Mouse (Mus musculus): ENCODE measurements at regions not wholly inside any gene's neighbourhood (a gene's known extent, or its start where the extent isn't known, plus 50 kb on each side); places are given as distances from the start of the nearest gene placed in this dataset.

DNA sequence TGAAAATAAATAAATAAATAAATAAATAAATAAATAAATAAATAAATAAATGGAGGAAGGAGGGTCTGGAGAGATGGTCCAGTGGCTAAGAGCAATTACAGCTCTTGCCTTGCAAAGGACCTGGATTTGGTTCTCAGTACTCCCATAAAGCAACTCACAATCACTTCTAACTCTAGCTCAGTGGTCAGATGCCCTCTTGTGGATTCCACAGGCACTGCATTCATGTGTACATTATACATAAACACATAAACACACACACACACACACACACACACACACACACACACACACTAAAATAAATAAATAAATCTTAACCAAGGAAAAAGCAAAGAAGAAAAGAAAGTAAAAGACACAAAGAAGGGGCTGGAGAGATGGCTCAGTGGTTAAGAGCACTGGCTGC is 74.2 kb upstream of the Dhx40 start:
- no peak for DNase-seq

DNA sequence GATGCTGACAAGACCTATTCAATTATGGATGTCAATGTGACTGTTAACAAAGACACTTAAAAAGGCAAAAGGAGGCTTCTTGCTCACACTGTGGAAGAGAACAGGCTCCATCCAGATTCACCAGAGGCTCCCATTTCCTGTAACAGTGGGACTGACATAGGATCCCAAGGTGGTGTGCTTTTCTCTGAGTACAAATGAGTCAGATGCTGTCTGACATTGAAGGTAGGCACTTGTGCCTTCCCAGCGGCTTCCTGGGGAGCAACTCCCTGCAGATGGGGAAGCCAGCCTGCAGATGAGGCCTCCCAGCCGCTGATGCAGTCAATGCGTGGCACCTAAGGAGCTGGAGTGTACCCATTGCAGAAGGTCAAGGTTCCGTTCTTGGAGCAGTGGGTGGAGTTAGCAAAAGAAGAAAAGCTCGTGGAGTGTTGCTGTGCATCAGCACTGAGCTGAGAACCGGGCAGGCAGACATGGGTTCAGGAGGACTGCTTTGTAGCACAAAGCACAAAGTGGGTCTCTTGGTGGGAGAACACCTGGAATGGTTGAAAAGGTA is 71.9 kb upstream of the Dhx40 start:
- no peak for DNase-seq

DNA sequence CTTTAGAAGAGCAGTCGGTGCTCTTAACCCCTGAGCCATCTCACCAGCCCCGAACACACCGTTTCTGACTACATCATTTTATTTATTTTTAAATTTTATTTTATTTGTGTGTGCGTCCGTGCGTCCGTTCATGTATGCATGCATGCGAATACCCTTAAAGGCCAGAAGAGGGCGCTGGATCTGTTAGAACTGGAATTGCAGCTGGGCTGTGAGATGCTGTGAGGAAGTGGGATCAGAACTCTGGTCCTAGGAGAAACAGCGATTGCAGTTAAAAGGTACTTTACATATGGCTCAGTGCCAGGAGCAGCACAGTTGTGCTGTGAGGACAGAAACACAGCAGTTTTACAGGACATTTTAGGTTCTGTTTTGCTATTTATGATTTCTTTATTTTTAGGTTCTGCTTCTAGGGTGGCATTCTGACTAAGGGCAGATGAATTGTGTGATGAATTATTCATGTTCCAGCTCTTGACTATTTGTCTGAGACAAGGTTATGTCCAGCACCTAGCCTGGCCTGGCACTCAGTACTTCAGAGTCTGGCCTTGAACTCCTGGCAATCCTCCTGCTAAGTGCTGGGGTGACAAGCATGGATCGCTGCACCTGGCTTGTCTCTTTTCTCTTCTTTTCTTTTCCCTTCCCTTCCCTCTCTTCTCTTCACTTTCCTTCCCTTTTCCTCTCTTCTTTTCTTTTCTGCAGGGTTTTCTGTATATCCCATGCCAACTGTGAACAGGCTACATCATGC is 71.0 kb upstream of the Dhx40 start:
- DNase-seq = no peak

DNA sequence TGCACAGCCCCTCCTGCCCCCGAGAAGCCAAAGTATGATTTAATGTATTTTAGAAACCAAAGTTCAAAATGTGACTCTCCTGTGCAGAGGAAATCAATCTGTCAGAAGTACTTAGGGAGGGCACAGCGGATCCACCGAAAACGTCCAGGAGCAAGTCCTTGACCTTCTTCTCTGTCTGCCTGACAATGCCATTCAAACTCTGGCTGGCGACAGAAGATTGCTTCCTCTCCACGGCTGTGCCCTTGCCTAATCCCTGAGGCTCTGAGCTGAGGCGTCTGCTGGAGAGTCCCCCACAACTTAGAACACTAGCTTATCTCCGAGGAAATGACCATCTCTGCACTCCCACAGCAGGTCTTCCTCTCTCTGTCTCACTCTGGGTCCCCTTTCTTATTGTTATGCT is 69.0 kb upstream of the Dhx40 start:
- no peak for DNase-seq

DNA sequence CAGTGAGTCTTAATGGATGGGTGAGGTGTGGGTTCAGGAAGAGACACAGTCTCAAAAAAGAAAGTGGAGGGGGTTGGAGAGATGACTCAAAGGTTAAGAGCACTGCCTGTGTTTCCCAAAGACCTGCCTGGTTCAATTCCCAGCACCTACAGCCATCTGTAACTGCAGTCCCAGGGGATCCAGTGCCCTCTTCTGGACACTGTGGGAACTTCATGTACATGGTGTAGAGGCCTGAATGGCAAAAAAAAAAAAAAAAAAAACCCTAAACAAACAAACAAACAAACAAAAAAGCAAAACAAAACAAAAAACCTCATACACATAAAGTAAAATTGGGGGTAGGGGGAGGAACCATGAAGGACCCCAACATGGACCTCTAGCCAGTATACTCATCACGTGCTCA is 68.2 kb upstream of the Dhx40 start:
- DNase-seq = no peak

DNA sequence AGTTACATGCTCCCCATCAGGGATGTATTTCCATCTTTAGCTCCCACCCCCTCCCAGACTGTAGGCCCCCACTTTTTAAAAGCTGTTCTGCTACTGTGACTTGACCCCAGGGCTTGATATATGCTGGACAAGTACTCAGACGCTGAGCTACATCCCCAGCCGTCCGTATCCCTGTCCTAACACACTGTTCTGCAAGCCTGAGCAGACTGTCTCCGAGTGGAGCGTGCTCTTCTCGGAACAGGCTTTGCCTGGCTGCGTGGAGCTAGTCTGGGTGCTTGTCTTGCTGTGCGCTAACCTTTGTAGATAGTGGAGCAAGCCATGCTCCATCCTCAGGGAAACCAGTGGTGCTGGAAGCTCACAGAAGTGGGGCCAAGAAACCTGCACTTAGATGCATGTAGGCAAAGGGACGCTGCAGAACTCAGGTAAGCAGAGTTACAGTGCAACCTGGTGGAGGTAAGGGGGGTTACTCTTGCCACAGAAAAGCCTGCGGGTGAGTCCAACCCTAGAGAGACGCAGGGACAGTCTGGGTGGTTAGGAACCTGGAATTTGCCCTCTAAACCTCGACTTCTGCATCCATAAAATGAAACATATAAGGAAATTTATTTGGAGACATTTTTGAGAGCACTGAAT is 67.2 kb upstream of the Dhx40 start:
- peak; percentile 51 to 58 for DNase-seq

DNA sequence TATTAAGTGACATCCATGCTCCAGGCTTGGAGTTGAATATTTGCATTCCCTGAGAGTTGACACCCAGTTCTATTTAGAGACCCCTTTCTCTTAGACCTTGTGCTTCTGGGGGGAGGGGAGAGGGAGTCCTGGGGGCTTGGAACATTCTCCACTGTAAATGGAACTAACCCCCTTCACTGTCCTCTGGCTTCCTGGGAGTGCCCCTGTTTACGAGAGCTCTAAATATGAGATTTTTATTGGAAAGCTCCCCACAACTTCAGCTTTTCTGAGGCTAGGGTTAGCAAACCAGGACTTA is 65.8 kb upstream of the Dhx40 start:
- no peak for DNase-seq

DNA sequence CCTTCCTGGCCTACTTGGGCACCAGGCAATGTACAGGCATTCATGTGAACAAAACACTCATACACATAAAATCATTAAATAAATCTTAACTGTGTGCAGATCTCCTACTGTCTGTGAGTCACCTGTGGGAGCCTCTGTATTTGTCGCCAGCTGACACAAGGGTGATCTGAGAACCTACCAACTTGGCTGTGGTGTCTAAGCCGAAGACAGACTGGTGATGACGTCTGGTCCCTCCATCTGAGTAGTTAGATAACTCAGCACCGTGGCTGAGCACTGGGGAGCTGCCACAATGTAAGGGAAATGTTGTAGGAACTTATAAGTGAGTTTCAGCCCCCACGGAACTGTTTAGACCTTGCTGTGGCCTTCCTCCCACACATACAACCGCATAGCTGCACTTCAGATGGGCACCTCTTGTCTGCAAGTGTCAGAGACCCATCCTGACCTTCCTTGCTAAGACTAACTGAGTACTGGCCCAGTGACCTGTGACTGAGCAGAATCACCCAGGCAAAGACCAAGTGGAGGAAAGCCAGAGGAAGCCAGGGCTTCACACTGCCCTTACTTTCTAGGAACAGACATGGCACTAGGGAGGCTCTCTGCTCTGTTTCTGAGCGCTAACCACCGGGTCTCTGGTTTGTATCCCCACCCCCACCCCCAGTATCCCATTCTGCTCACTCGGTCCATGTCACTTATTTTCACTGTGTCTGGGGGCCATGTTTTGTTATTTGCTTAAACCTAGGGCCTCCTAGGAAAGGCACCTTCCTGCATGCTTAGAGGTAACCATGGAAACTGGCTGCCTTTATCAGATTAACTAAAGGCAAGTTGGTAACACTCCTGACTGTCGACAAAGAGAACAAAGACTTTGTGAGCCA is 65.2 kb upstream of the Dhx40 start:
- DNase-seq = peak; percentile 54 to 81

DNA sequence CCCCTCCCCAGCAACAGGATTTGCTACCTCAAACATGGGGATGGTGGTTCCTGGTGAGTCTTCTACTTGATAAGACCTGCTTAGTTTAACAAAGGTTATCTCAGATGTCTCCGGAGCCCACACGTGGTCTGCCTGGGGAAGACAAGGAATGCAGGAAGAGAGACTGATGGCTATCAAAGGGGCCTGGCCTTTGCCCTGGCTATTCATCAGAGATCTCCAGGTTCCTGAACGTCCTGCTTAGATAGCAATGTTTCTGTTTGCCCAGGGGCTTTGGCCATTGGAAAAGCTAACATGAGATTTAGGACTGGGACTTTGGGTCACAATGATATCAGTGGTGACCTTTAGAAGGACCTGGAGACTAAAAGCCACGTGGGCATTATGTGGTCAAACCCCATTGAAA is 64.2 kb upstream of the Dhx40 start:
- DNase-seq = no peak

DNA sequence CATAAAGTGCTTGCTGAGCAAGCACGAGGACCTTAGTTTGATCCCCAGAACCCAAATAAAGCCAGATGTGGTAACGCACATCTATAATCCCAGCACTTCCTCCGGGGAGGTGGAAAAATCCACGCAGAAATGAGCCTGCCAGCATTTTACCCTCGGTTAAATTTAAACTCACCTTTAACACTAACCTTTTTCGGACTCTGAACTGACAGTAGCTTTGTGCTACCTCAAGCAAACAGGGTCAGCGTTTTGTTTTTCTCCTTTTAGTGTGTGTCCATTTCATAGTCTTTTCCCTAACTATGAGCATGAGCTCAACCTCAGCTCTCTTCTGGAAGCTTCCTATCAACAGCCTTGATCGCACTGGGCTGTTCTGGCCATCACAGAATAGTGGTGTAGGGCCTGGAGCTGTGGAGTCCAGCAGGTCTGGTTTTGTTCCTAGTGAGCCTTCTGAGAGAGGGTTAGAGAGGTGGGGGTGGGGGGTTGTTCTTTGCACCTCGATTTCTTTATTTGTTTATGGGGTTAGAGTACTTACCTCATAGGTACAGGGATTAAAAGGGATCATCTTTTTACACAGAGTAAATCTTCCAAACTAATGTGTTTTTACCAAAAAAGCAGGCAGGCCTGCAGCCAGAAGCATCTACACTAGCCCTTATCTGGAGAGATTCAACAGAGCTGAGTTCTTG is 63.1 kb upstream of the Dhx40 start:
- DNase-seq = peak in 1 of 2 experiments; percentile 27

DNA sequence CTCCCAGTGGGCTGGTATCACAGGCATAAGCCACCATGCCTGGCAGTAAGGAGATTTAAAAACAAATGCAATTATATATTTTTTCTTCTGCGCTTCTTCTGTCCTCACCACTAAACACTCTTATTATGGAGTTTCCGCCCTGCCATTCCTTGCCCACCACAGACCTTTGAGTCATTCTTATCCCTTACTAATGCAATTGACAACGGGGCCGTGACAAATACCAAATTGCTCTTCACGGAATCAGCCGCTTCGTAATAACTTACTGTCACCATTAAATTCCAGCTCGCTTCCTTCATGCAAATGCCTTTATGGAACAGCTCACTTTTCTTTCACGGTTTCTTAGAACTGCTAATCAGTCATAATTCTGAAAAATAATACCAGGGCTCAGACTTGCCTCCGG is 59.4 kb upstream of the Dhx40 start:
- DNase-seq = no peak

DNA sequence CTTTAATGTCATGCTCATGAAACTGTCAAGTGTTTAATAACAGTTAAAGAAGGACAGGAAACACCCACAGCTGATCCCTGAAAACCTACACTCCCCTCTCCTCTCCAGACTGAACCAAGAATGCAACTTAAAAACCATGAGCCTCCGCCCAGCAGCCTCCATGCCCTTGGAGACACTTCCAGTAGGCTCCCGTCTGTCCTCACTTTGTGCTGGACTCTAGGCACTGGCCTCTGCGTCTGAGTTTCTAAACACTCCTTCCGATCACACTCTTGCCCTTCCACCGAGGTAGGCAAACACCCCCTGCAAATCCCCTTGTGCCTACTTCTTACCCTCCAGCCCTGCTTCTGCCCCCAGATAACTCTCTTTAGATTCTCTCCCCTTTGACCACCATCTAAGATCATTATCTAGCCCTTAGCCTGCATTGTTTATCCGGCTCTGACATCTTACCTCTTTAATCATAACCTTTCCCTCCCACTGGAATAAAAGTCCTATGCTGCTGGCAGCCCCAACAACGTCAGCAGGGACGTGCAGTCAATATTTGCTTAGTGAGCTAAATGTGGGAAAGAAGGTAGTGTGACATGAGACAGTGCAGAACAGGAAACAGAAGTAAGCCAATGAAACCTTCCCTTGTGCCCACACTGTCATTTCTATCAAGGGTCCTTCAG is 52.5 kb upstream of the Dhx40 start:
- no peak for DNase-seq

DNA sequence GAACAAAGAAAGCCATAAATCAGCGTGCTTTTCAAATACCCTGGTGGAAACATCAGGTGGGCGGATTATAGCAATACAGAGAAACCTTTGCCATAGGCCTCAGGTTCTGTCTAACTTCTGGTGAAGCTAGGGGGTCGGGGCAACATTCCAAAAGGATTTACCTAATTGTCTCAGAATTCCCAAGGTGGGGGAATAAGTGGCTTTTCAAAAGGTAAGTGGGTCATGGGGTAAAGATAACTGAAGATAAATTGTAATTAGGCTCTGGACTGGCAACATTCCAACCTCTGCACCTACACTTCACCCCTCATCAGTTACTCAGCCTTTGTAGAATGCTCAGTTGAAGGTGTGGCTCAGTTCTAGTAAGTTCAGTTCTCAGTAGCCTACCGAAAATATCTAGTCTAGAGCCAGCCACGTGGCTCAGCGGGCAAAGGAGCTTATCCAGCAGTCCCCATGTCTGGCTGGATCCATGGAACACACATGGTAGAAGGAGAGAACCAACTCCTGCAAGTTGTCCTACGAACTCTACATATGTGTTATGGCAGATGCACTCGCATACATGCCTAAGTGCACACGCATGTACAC is 51.8 kb upstream of the Dhx40 start:
- DNase-seq = no peak

DNA sequence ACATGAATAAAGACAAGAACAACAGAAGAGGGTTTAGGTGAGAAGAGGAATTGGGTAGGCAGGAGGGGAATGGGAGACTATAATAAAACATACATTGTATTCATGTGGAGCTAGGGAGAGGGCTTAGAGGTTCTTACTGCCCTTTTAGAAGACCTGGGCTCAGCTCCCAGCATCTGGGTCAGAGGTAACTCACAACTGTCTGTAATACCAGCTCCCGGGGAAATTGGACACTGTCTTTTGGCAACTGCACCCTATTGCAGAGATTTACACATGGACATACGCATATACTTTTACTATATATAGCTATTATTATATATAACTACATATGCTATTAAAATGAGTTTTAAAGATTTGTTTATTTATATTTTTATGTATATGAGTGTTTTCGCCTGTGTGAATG is 50.7 kb upstream of the Dhx40 start:
- no peak for DNase-seq
